Mouse (Mus musculus) intestine, embryonic 15.5 days (tissue): ENCODE measurements at regions not wholly inside any gene's neighbourhood (a gene's known extent, or its start where the extent isn't known, plus 50 kb on each side); places are given as distances from the start of the nearest gene placed in this dataset.

Experiments
- ATAC-seq: fragments of 200-750 bp; cut with Nextera tagmentation; 2 replicates; pipeline ENCODE4 v1.8.0; 2017; ENCODE audit warnings: moderate TSS enrichment, moderate library complexity
- H3K27ac ChIP-seq: fragments of 300-500 bp; sonication (generic); 2 replicates; pipeline ENCODE4 v1.5.1; 2015; ENCODE audit warnings: mild to moderate bottlenecking, inconsistent platforms
- H3K27me3 ChIP-seq: fragments of 300-500 bp; sonication (generic); replicated peaks from 2 replicates; pipeline ENCODE4 v1.6.1; 2015; ENCODE audit warnings: inconsistent platforms
- H3K36me3 ChIP-seq: fragments of 300-500 bp; sonication (generic); 2 replicates; pipeline ENCODE4 v1.6.1; 2015; ENCODE audit warnings: inconsistent platforms
- H3K4me1 ChIP-seq: fragments of 300-500 bp; sonication (generic); replicated peaks from 2 replicates; pipeline ENCODE4 v1.6.1; 2015; ENCODE audit warnings: inconsistent platforms
- H3K4me2 ChIP-seq: fragments of 300-500 bp; sonication (generic); replicated peaks from 2 replicates; pipeline ENCODE4 v1.6.1; 2015; ENCODE audit warnings: mild to moderate bottlenecking, inconsistent platforms
- H3K4me3 ChIP-seq: fragments of 300-500 bp; sonication (generic); replicated peaks from 2 replicates; pipeline ENCODE4 v1.5.1; 2015; ENCODE audit warnings: inconsistent platforms
- H3K9ac ChIP-seq: fragments of 300-500 bp; sonication (generic); 2 replicates; pipeline ENCODE4 v1.6.1; 2015; ENCODE audit warnings: inconsistent platforms
- H3K9me3 ChIP-seq: fragments of 300-500 bp; sonication (generic); 2 replicates; pipeline ENCODE4 v1.6.1; 2016; ENCODE audit warnings: inconsistent platforms
- WGBS: fragments of 180-500 bp; shearing (Covaris S2); methylation state at CpG from one replicate; pipeline ENCODE4 v1.1.7; 2015; 5-methylcytosine and 5-hydroxymethylcytosine counted together

- Histone ChIP-seq H3K9ac (no peak overlapping the region), H3K36me3 (no peaks in the 10 kb centered on the region), H3K4me2 (no peak overlapping the region), H3K27ac (no peak overlapping the region), H3K27me3 (no peaks in the 10 kb centered on the region), H3K4me3 (no peak overlapping the region), H3K9me3 (no peaks in the 10 kb centered on the region), H3K4me1 (no peaks in the 10 kb centered on the region)
- WGBS: 90% methylated on average over 3 of the region's 3 CpGs
- no peak for ATAC-seq
Measured at GRCm38 (mm10) chr10:15248899-15249298, 530.9 kb upstream of the Gje1 start.

GRCm38 (mm10) chr10:15244376-15245262 is 526.6 kb upstream of the Gje1 start:
- Histone ChIP-seq H3K27ac (no peak overlapping the region), H3K36me3 (no peaks in the 10 kb centered on the region), H3K9ac (no peak overlapping the region), H3K4me2 (no peak overlapping the region), H3K4me3 (no peak overlapping the region), H3K4me1 (no peaks in the 10 kb centered on the region), H3K27me3 (no peaks in the 10 kb centered on the region), H3K9me3 (no peaks in the 10 kb centered on the region)
- WGBS: 45% methylated on average over 6 of the region's 6 CpGs
- ATAC-seq: no peak

- Histone ChIP-seq H3K4me1 (no peaks in the 10 kb centered on the region), H3K4me3 (no peak overlapping the region), H3K36me3 (no peaks in the 10 kb centered on the region), H3K9me3 (no peaks in the 10 kb centered on the region), H3K27me3 (no peaks in the 10 kb centered on the region), H3K4me2 (no peak overlapping the region), H3K9ac (no peak overlapping the region), H3K27ac (no peak overlapping the region)
- WGBS: 55% methylated on average over 2 of the region's 2 CpGs
- no peak for ATAC-seq
Measured at GRCm38 (mm10) chr10:15243460-15243859, 525.4 kb upstream of the Gje1 start.

- no peak overlapping the region for H3K27ac ChIP-seq
- no peaks in the 10 kb centered on the region for H3K4me1 ChIP-seq
- no peak for ATAC-seq
- H3K27me3 ChIP-seq: no peaks in the 10 kb centered on the region
- no peaks in the 10 kb centered on the region for H3K9me3 ChIP-seq
- no peaks in the 10 kb centered on the region for H3K36me3 ChIP-seq
- H3K4me2 ChIP-seq: no peak overlapping the region
- H3K9ac ChIP-seq: no peak overlapping the region
- WGBS: 77% methylated on average over 3 of the region's 3 CpGs
- no peak overlapping the region for H3K4me3 ChIP-seq
Measured at GRCm38 (mm10) chr10:15218883-15219282, 500.9 kb upstream of the Gje1 start.

- Histone ChIP-seq H3K27ac (no peak overlapping the region), H3K27me3 (no peaks in the 10 kb centered on the region), H3K4me2 (no peak overlapping the region), H3K9me3 (no peaks in the 10 kb centered on the region), H3K9ac (no peak overlapping the region), H3K4me1 (no peaks in the 10 kb centered on the region), H3K4me3 (no peak overlapping the region), H3K36me3 (no peaks in the 10 kb centered on the region)
- 85% methylated on average over 6 of the region's 6 CpGs for WGBS
- no peak for ATAC-seq
Measured at GRCm38 (mm10) chr10:15179585-15179984, 461.6 kb upstream of the Gje1 start.

- Histone ChIP-seq H3K4me2 (no peak overlapping the region), H3K9me3 (no peaks in the 10 kb centered on the region), H3K4me1 (no peaks in the 10 kb centered on the region), H3K27ac (no peak overlapping the region), H3K9ac (no peak overlapping the region), H3K4me3 (no peak overlapping the region), H3K36me3 (no peaks in the 10 kb centered on the region), H3K27me3 (no peaks in the 10 kb centered on the region)
- no peak for ATAC-seq
- 48% methylated on average over 1 of the region's 1 CpGs for WGBS
Measured at GRCm38 (mm10) chr10:15174421-15174820, 456.4 kb upstream of the Gje1 start.

- Histone ChIP-seq H3K4me3 (no peak overlapping the region), H3K27ac (no peak overlapping the region), H3K9me3 (no peaks in the 10 kb centered on the region), H3K9ac (no peak overlapping the region), H3K27me3 (no peaks in the 10 kb centered on the region), H3K4me1 (no peaks in the 10 kb centered on the region), H3K4me2 (no peak overlapping the region), H3K36me3 (no peaks in the 10 kb centered on the region)
- 65% methylated on average over 1 of the region's 1 CpGs for WGBS
- no peak for ATAC-seq
Measured at GRCm38 (mm10) chr10:15172558-15172957, 454.5 kb upstream of the Gje1 start.

GRCm38 (mm10) chr10:15140703-15141102 is 422.7 kb upstream of the Gje1 start:
- no peaks in the 10 kb centered on the region for H3K9me3 ChIP-seq
- 70% methylated on average over 2 of the region's 2 CpGs for WGBS
- no peaks in the 10 kb centered on the region for H3K36me3 ChIP-seq
- no peak overlapping the region for H3K9ac ChIP-seq
- H3K27me3 ChIP-seq: no peaks in the 10 kb centered on the region
- no peaks in the 10 kb centered on the region for H3K4me1 ChIP-seq
- ATAC-seq: no peak
- H3K4me2 ChIP-seq: no peak overlapping the region
- H3K4me3 ChIP-seq: no peak overlapping the region
- H3K27ac ChIP-seq: no peak overlapping the region
